Mouse (Mus musculus): Measurements from ENCODE around the gene Pdilt.

DNA sequence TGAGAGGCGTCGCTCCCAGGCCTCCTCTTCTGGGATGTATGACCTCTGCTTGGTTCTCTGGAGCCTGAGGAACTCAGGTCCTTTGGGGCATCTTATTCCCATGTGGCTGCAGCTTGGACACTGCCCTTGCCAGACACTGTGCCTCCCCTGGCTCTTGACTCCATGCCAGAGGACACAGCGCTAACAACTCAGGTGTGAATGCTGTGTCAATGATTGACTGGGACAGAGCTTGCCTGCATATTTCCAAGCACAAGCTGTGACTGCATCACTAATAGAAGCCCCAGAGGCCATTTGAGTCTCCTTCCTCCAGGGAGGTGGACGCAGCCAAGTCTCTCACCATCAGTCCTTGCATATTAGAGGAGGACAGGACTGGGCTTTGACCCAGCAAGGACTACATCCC, 12.1 kb downstream of the Pdilt start:
- no peak for TF ChIP-seq HCFC1 (IDR thresholded peaks at IDR 0.05; ENCODE audit: borderline replicate concordance, insufficient read depth, low read length)
- no peak for TF ChIP-seq ZC3H11A (IDR thresholded peaks at IDR 0.05; ENCODE audit: borderline replicate concordance, low read depth, low read length)
- TF ChIP-seq CHD2 (IDR thresholded peaks at IDR 0.05; ENCODE audit: low read depth, low read length), result no peak
- no peak for TF ChIP-seq ZNF384 (IDR thresholded peaks at IDR 0.05; ENCODE audit: low read depth, low read length)
